Mouse (Mus musculus): ENCODE data around the gene Cdon.
A peak's percentile ranks its signal among the peaks of the same experiment; 100 is the strongest.
"Not testable (repeated sequence)": the region's sequence is repeated elsewhere in the genome, so short reads cannot be mapped to it uniquely, and the experiment has no call there.

Cdon gene

GRCm38 (mm10) chr9:35420805-35421719 is at the start of gene Cdon:
Gene Cdon (plus strand): TSS chr9:35421128.
- DNase-seq (ENCODE audit: low spot score in 2 of 2): peak; percentile 64 to 70

GRCm38 (mm10) chr9:35372324-35373101 is 48.4 kb upstream of the Cdon start:
- DNase-seq (ENCODE audit: low spot score in 2 of 2): no peak

- DNase-seq (ENCODE audit: low spot score in 2 of 2): no peak
These were observed 43.0 kb upstream of the Cdon start for GRCm38 (mm10) chr9:35377916-35378315.

- no peak for DNase-seq (ENCODE audit: low spot score in 2 of 2)
These were observed 41.9 kb upstream of the Cdon start for GRCm38 (mm10) chr9:35378991-35379390.

- DNase-seq (ENCODE audit: low spot score in 2 of 2): no peak
These were observed 21.0 kb upstream of the Cdon start for GRCm38 (mm10) chr9:35399896-35400295.

GRCm38 (mm10) chr9:35400398-35400797 is 20.5 kb upstream of the Cdon start:
- DNase-seq (ENCODE audit: low spot score in 2 of 2): no peak

GRCm38 (mm10) chr9:35400831-35401230 is 20.1 kb upstream of the Cdon start:
- peak in 1 of 2 experiments; percentile 18 for DNase-seq (ENCODE audit: low spot score in 2 of 2)

- peak; percentile 23 to 64 for DNase-seq (ENCODE audit: low spot score in 2 of 2)
These were observed 18.3 kb upstream of the Cdon start for GRCm38 (mm10) chr9:35402584-35402991.

- no peak for DNase-seq (ENCODE audit: low spot score in 2 of 2)
These were observed 17.4 kb upstream of the Cdon start for GRCm38 (mm10) chr9:35403490-35403889.

- no peak for DNase-seq (ENCODE audit: low spot score in 2 of 2)
These were observed 15.7 kb upstream of the Cdon start for GRCm38 (mm10) chr9:35405038-35405905.

- DNase-seq (ENCODE audit: low spot score in 2 of 2): no peak
These were observed 9.5 kb upstream of the Cdon start for GRCm38 (mm10) chr9:35411225-35411965.

- DNase-seq (ENCODE audit: low spot score in 2 of 2): no peak
These were observed 9.0 kb upstream of the Cdon start for GRCm38 (mm10) chr9:35411975-35412374.

- DNase-seq (ENCODE audit: low spot score in 2 of 2): peak in 1 of 2 experiments; percentile 37
These were observed 855 bp downstream of the Cdon start for GRCm38 (mm10) chr9:35421730-35422235.

GRCm38 (mm10) chr9:35422405-35422941 is 1.5 kb downstream of the Cdon start:
- no peak for DNase-seq (ENCODE audit: low spot score in 2 of 2)

- no peak for DNase-seq (ENCODE audit: low spot score in 2 of 2)
These were observed 2.3 kb downstream of the Cdon start for GRCm38 (mm10) chr9:35423265-35423664.

GRCm38 (mm10) chr9:35424671-35425070 is 3.7 kb downstream of the Cdon start:
- DNase-seq (ENCODE audit: low spot score in 2 of 2): peak; percentile 39 to 41

- no peak for DNase-seq (ENCODE audit: low spot score in 2 of 2)
These were observed 9.5 kb downstream of the Cdon start for GRCm38 (mm10) chr9:35430476-35430875.

GRCm38 (mm10) chr9:35431396-35431795 is 10.5 kb downstream of the Cdon start:
- no peak for DNase-seq (ENCODE audit: low spot score in 2 of 2)

GRCm38 (mm10) chr9:35432717-35433297 is 11.9 kb downstream of the Cdon start:
- not testable (repeated sequence) for DNase-seq (ENCODE audit: low spot score in 2 of 2)

GRCm38 (mm10) chr9:35434340-35434739 is 13.4 kb downstream of the Cdon start:
- DNase-seq (ENCODE audit: low spot score in 2 of 2): no peak
